Mouse (Mus musculus): ENCODE measurements at regions not wholly inside any gene's neighbourhood (a gene's known extent, or its start where the extent isn't known, plus 50 kb on each side); places are given as distances from the start of the nearest gene placed in this dataset.

DNA sequence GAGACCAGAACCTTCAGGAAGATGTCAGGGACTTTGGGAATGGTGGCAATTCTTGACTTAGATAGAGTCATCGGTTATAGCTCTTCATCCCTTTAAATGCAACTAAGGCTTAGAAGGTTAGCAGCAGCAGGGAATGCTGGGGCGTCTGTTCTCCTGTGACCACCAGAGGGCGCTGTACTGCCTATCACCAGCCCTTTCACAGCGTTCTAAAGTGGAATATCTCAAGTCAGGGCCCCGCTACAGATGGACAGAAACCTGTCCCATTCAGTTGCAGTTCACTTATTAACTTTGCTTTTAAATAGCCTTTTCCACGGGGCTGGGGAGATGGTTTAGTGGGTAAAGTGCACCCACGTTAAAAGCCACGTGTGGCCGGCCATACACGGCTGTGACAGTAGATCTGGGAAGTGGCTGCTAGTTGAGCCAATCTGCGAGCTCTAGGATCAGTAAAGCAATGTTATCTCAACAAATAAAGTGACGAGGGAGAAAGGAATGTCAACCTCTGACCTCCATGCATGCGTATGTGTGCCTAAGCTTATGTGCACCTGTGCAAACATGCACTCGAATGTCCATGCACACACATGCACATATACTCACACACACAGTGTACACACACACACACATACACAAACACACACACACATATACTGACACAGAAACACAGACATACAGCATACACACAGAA is 104.3 kb downstream of the Fam168b start:
- TF ChIP-seq CTCF (IDR thresholded peaks at IDR 0.05; ENCODE audit: control insufficient read depth, insufficient read depth, low read length) (peak; percentile 84), POLR2A (IDR thresholded peaks at IDR 0.05; ENCODE audit: borderline replicate concordance, control insufficient read depth, low read depth, low read length) (no peak)
